Mouse (Mus musculus) E14TG2a.4 (cell line): Measurements from ENCODE around the gene Mgst3.

Experiments
- CTCF ChIP-seq: conservative IDR thresholded peaks from 2 replicates; pipeline ENCODE4 v1.5.1; 2014; ENCODE audit warnings: low read length
- POU5F1 ChIP-seq: IDR thresholded peaks from 2 replicates; pipeline ENCODE4 v1.6.1; 2014; ENCODE audit warnings: low read length, borderline replicate concordance

- no peak for TF ChIP-seq CTCF
- TF ChIP-seq POU5F1: no peak
Observed at GRCm38 (mm10) chr1:167372739-167373138, 20.9 kb downstream of the Mgst3 start.
